Mouse (Mus musculus): Measurements from ENCODE around the gene Hmgb4.

Gene Hmgb4

DNA sequence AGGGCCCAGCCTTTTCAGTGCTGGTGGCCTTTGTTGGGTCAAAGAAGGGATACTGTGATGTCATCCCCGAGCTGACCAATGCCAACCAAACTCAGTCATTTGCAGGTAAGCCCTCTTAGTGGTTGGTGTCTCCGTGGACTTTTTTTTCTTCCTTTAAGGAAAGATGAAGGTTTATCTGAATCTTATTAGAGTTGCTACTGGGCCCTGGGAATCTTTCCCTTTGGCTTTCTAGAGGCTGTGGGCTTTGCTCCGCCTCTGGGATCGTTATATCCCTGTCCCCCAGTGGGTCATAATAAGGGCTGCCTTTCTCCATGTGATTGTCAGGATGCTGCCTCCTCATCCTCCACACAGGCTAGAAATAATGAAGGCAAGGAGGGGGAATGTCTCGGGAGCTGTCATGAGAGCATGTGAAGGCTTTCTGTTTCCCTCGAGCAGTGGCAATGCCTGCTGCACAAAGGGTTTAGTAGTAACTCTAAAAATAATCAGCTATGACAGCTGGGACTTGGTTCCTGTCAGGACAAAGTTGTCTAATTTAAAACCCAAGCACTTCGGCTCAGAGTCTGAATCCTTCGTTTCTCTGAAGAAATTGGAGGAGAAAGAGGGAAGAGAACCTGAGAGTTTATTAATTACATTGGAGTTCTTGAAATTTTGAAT lies at the start of gene Hmgb4:
TSS of gene Hmgb4 (minus strand) at position 51 of the 654 bp plus-strand sequence.
- no peak for DNase-seq (ENCODE audit: low spot score)

DNA sequence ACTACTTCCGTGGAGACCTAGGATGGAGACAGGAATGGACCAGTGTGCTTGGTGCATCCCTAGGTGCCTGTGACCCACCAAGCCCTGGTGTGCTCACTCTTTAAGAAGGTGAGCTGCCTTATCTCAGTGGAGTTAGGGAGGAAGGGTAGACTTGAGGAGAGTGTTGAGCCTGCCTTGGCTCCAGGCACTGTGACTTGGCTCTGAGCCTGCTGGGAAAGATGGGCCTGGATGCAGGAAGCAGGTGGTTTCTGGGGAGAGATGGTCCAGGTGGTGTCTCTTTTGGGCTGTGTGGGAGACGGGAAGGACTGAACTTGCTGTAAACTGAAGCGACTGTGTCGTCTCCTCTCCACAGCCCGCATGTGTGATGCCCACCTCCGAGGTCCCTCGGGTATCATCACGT lies 45.3 kb upstream of the Hmgb4 start:
- DNase-seq (ENCODE audit: low spot score), result no peak

DNA sequence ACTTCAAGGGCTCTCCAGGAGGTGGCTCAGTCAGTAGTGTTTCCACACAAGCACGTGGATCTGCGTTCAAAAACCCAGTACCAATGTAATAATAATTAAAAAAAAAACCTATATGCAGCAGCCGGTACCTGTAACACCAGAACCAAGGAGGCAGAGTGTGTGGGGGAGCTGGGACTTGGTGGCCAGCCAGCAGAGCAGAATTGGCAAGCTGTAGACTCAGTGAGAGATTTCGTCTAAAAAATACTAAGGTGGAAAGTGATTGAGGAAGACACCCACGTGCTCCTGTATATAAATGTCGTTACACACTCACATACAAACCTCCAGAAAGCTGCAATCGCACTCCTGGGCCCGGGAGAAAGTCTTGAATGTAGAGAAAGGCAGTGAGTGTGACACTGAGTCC lies 43.3 kb upstream of the Hmgb4 start:
- no peak for DNase-seq (ENCODE audit: low spot score)

DNA sequence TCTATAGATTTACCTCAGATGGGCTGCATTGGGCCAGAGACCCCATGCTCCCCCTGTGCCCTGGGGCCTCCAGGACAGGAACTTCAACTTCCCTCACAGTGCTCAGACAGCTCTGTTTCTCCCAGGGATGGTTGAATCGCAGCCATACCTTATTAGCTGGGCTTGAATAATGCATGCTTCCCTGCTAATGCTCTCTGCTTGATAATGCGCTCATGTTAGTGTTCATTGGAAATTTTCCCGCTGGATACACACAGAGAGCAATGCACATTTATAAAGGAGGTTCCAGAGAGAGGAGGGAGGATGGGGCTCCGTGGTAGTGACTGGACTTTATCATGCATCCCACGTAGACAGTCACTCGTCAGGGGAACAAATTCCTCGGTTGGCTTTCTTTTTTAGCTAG lies 27.3 kb upstream of the Hmgb4 start:
- DNase-seq (ENCODE audit: low spot score), result no peak

DNA sequence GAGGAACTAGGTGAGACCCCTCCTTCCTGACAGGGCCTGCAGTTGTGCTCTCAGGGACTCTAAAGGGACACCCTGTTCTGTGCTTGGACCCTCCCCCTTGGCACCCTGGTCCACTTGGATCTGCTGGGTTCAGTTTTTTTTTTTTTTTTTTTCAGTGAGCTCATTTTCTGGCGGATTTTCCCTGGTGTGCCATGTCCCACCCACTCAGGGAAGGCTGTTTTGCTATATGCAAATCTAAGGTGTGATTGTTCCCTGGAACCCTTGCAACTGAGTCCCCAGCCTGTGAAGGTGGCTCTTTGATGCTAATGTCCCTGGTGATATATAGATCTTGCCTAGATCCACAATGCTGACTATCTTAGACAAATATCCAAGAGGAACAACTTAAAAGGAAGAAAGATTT lies 24.3 kb upstream of the Hmgb4 start:
- no peak for DNase-seq (ENCODE audit: low spot score)

DNA sequence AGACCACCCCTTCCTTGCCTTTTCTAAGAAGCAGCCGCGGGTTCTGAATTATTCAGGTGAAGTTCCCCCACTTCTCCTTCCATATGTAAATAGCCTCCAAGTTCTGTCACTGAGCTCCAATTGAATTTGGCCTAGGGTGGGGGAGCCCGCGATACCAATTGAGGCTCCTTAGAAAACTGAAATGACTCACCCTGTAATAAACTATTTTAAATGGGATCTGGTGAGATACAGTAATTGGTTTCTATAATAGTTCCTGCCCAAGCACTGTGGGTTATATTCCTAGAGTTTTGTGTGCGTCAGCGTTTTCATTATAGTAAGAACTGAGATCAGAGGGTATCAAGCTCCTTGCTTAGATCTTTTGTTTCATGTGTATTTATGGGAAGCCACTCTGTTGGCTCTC lies 14.8 kb upstream of the Hmgb4 start:
- DNase-seq (ENCODE audit: low spot score), result no peak

DNA sequence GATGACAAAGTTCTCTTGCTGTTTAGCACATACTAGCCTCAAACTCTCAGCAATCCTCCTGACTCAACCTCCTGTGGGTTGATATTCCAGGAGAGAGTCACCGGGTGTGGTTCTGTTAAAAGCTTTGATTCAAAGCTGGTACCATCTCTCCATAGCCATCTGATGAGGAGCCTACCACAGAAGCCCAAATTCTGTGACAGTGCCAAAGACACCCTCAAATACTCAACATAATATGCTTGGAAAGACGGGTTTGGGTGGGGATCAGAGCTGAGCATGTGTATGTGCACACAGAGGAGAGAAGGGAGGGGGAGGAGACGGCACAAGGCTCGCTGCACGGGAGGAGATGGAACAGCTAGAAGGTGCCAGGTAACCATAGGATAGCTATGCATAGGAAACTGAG lies 14.4 kb upstream of the Hmgb4 start:
- DNase-seq (ENCODE audit: low spot score), result no peak

DNA sequence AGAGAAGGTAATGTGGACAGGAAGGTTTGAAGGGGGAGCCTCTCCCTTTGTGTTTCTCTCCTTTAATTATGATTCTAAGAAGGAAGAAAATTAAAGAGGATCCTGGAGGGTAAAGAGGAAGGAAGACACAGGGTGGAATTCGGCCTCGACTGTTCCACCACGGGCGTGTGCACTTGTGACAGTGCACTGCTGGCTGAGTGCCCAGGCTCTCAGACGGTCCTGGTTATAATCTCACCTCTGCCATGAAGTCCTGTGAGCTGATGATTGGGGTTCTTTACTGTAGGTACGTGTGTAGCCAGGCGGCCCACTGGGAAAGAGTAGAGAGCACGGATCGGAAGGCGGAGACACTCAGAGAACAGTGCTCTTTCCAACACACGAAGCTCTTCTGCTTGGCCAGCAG lies 12.4 kb upstream of the Hmgb4 start:
- no peak for DNase-seq (ENCODE audit: low spot score)

DNA sequence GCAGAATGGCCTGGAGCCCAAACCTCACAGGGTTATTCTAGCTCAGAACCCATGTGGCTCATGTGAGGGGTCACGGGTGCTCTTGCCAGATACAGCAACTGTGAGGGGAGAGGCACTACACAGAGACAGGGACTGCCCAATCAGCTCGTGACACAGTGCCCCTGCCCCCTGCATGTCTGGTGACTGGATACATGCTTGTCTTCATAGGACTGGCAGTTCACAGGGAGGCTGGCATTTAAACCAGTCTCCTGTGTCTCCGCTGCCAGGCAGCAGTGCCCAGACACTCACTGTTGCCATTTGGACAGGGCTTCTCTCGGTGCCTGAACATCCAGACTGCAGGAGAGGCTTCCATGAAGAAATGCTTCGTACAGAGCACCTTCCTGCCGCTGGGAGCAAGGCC lies 11.7 kb upstream of the Hmgb4 start:
- no peak for DNase-seq (ENCODE audit: low spot score)

DNA sequence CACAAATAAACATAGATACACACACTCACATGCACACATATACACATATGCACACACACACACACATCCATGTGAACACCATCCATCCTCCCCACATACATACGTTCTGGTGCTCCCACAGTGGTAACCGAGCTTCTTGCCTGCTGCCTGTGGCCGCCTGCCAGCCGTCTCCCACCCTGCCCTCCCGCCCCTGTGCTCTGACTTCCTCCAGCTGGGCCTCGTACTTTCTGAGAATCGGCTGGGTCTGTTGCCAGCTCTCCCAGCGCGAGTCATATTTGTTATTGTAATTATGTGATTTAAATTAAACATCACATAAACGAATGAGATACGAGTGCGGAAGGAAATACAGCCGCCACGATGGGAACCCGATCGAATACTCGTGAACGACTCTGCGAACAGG lies 10.2 kb upstream of the Hmgb4 start:
- no peak for DNase-seq (ENCODE audit: low spot score)

DNA sequence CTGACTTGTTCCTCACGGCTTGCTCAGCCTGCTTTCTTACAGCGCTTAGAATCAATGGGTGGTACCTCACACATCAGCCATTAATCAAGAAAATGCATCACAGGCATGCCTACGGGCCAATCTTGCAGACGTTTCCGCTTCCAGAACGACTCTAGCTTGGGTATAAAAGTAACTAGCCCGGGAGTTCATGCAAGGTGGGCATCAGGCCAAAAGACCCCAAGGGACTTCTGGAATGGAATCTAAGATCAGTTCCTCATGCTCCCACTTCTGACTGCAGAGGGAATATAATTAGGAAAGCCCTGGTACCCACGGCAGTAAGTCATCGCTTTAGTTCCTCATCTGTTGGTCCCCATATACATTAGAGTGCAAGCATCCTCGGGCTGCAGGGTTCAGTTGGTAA lies 9.4 kb upstream of the Hmgb4 start:
- no peak for DNase-seq (ENCODE audit: low spot score)

DNA sequence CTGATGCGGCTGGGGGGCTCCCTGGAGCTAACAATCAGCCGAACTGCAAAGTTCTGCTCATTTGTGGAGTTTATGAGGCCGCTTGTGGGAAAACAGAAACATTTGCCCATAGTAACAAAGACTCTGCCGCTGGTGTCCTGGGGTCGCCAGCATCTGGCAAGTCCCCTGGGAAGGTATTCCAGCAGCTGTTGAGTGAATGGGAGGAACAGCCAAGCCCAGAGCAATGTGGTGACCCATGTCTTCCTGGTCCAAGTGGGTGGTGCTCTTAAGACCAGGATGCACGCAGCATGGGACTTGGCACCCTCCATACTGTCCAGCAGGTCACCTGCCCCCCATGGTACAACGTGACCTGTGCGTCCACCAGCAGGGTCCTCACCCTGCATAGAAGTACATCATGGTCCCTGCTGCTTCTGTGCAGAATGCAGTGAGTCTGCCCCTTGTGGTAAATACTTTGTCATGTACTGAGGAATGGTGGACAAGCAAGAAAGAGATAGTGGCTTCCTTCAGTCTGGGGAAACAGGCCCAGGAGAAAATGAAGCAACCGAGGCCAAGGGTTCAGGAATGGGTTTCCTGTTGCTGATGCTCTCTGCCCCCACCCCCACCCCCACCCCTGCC lies 8.6 kb upstream of the Hmgb4 start:
- DNase-seq (ENCODE audit: low spot score), result no peak

DNA sequence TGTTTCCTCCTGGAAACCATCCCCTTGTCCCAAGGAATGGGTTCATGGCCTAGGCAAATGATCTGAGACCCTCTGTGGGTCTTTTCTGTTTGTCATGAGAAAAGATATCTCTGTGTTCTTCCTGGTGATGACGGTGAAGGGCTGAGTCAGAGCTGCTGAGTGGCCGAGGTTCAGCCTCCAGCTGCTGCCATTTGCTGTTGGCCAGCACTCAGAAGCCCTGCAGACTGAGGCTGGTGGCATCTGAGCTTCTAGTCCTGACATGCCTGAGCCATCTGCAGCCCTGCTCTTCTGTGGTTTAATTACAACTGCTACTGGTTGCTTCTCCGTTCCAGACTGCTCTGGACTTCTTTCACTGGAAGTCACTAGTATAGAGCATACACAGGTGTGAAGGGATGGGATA lies 4.6 kb upstream of the Hmgb4 start:
- no peak for DNase-seq (ENCODE audit: low spot score)

DNA sequence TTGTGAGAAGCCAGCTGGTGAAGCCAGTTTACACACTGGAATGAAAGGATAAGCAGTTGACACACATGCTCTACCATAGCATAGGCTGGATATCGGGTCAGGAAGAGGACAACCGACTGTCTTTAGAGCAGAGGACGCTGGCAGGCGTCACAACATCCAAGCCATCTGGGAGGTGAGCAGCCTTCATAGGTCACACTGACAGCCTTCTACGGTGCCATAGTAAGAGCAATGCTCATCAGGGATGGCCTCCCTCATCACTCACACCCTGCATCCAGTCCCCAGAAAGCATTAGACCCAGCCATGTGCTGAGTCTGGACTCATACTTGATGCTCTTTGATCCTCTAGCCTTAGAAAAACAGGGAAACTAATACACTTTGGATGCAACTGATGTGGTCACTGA lies 3.7 kb upstream of the Hmgb4 start:
- no peak for DNase-seq (ENCODE audit: low spot score)

DNA sequence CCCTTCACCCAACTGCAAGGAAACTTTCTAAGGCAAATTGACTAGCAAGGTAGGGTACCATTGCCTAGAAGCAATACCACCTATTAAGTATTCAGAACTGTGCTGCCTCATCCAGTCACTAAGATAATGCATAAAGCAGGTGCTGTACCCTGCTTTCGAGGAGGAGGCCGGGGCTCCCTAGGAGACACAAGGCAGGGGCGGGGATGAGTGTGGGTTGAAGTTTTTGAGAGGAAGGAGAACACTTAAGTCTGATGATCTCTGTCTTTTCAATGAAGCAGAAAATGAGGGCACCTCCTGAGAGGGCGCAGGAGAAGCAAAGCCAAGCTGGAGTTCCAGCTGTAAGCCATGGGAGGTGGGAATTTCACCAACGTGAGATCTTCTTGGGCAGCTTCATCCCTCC lies 1.5 kb downstream of the Hmgb4 start:
- no peak for DNase-seq (ENCODE audit: low spot score)

DNA sequence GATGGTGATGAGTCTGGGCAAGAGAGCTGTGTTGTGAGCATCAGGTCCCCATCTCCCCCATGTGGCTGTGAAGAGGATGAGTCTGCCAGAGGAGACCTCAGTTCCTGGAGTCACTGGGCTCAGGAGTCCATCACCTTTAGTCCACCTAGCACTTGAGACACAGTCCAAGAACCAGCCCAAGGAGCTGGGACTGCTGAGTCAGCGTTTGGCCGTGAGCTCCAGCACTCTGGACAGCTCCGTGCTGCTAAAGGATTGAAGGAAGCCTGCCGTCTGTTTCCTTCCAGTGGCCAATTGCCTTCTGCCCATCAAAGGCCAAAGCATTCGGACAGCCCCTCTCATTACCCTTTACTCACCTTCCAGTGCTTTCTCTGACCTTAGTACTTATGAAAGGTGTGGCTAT lies 12.1 kb downstream of the Hmgb4 start:
- DNase-seq (ENCODE audit: low spot score), result no peak

DNA sequence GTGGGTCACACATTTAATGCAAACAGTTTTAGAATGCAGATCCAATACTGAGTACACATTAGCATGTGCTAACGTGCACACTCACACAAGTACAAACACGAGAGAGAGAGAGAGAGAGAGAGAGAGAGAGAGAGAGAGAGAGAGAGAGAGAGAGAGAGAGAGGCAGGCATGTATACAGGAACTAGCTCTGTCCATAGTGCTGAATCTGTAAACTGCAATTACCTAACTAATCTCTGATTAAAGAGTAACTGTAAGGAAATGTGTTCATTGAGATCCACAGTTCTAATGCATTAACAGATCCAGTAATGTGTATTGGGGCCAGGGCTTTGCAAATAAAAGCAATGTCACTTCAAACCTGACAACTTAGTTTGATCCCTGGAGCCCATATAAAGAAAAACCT lies 15.6 kb downstream of the Hmgb4 start:
- DNase-seq (ENCODE audit: low spot score), result no peak

DNA sequence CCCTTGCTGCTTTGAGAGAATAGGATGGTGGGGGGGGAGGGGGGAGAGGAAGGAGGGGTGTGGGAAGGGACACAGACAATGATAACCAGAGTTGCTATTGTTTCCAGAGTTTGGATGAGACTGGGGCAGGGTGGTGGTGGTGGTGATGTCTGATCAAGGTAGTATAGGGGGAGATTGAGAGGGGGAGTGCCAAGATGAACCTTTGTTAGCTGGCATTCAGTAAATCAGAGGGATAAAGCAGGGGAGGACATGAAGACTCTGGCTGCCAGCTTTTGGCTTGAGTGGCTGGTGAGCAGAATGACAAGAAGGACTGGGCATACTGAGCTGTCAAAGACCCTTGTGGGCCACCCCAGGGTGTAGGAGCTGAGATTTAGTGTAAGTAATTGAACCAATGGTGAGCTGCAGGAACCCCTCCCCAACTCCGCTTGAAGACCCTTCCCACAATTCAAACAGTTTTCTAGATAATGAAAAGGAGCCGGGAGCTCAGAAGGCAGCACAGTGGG lies 18.9 kb downstream of the Hmgb4 start:
- DNase-seq (ENCODE audit: low spot score), result no peak

DNA sequence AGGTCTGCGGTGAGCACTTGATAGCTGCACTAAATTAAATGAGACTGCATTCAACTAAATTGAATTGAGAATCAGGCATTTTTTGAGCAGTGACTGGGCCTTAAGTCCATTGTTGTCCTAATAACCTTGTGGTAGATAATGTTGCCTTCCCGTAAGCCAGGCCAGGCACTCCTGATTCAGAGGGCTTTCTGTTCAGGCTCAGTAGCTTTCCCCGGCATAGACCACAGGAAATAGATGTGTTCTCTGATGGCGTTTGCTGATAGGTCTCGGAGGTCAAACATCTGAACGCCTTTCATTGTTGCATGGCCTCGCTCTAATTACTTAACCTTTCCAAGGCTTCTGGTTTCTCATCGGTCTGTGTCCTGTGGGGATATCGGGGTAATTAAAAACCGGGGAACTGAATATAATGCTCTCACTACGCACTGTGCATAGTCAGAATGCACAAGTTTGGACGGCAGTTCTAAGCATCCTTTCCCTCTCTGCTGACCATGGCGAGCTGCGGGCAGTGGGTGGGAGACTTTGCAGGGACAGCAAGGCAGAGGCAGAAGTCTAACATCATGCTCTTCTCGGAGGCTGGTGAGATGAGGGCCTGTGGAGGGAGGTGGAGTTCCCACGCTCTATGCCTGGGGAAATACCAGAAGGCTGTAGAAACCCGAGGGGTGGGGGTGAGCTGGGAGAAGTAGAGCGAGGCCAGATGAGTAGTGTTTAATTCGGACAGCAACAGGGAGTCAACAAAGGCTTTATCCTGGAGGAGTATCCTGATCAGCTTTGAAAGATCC lies 19.5 kb downstream of the Hmgb4 start:
- DNase-seq (ENCODE audit: low spot score), result no peak

DNA sequence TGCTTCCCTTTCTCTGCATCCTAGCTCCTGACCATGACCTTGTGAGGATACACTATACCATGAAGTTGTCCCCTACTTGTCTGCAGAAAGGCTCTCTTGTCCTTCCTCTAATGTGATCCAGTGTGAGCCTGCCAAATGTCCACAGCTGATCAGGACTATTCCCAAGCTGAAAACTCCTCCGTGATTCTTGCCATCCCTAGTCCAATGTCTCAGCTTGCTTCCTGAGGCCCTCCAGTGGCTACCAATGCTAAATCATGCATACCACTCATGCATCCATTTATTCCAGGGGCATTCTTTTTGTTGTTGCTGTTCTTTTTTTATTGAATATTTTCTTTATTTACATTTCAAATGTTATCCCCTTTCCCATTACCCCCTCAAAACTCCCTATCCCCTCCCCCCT lies 21.6 kb downstream of the Hmgb4 start:
- DNase-seq (ENCODE audit: low spot score), result no peak

DNA sequence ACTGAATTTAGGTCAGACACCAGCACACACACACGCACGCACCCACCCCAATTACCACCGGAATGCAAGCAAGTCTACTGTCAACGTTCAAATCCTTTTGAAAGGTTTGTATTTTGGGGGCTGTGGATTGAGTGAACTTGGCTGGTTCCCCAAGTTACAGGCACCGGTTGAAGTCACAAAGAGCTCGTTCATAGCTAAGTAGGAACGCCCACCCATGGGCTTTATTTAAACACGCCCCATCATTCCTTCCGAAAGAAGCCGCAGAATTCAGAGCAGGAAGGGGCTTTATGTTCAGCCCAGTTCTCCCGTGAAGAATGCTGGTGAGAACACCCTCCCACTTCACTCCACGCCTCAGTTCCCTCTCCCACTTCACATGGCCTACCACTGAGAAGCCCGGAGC lies 27.3 kb downstream of the Hmgb4 start:
- no peak for DNase-seq (ENCODE audit: low spot score)

DNA sequence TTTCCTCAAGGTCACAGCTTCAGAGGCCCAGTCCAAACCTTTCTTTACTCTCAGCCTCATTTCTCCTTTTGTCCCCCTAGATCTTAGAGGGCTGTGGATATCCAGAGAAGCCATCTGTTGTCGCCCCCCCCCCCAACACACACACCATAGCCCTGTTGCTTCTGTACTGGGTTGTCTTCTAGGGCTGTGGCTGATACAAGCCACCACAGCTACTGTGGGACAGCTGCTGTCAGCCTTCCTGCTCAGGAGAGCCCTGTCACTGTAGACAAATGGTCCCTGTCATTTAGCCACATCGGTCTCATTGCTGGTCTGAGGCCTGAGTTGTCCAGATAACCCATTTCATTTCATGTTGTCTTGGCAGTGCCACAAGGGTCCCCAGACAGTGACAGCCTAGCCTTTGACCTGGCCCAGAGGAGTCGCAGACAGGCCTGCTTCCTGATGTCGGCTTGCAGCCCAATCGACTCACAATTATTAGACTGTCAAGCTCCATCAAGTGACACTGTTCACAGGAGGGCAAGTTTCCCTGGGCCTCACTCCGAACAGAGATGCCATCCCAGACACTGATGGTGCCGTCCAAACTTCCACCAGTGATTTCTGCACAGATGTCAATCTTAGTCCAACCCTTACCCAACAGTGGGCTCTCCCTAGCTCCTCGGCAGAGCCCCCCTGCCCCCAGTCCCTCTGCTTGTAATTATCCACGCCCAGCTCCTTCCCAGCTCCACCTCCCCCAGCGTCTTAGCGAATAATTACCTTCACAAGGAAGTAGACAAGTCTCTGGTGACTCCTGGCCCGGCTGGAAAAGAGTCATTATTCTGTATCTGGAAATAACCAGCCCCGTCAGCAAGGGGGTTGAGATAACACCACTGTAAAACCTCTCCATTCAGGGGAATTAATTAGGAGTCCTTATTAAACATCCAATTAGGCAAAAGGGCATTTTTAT lies 33.1 kb downstream of the Hmgb4 start:
- no peak for DNase-seq (ENCODE audit: low spot score)

Measured in layer of hippocampus, adult 9-10 months (tissue).